Mouse (Mus musculus) myocyte (in vitro differentiated cells): ENCODE data around the gene Cbx1. TPM values are rescaled to one million over a fixed set of nuclear protein-coding genes. Genes with fewer than 3 reads are reported as not detected.

ENCODE experiments used
- H3K27me3 ChIP-seq: one replicate; pipeline ENCODE4 v1.6.1; 2011; ENCODE audit not compliant: control insufficient read depth, insufficient read depth, insufficient read length
- H3K36me3 ChIP-seq: one replicate; pipeline ENCODE4 v1.6.1; 2011; ENCODE audit not compliant: control insufficient read depth, insufficient read depth
- H3K4me2 ChIP-seq: one replicate; pipeline ENCODE4 v1.6.1; 2011; ENCODE audit warnings: low read depth, control low read depth
- H3K4me3 ChIP-seq: one replicate; pipeline ENCODE4 v1.5.1; 2011; ENCODE audit warnings: mild to moderate bottlenecking, control low read depth, moderate library complexity
- H3K79me2 ChIP-seq: one replicate; pipeline ENCODE4 v1.6.1; 2011; ENCODE audit not compliant: control insufficient read depth, insufficient read depth
- H3ac ChIP-seq: one replicate; pipeline ENCODE4 v1.6.1; 2011; ENCODE audit not compliant: control insufficient read depth, insufficient read length
- CEBPB ChIP-seq: IDR thresholded peaks from 2 replicates; pipeline ENCODE4 v1.6.1; 2011; ENCODE audit warnings: mild to moderate bottlenecking, moderate library complexity; ENCODE audit not compliant: poor library complexity, insufficient read depth, severe bottlenecking
- E2F4 ChIP-seq: IDR thresholded peaks from one replicate; pipeline ENCODE4 v1.6.1; 2011; ENCODE audit warnings: mild to moderate bottlenecking, control low read depth, moderate library complexity; ENCODE audit not compliant: insufficient read depth
- MAX ChIP-seq: IDR thresholded peaks from one replicate; pipeline ENCODE4 v1.6.1; 2011; ENCODE audit warnings: low read depth, mild to moderate bottlenecking, control low read depth
- MYOD1 ChIP-seq, 3 experiments: IDR thresholded peaks; one replicate each; pipeline ENCODE4 v1.6.1; 2011; ENCODE audit warnings: control low read depth in 2 of 3, low read depth in 2 of 3, mild to moderate bottlenecking in 2 of 3, moderate library complexity in 1 of 3; ENCODE audit not compliant: insufficient read length in 2 of 3, control insufficient read depth in 1 of 3
- MYOG ChIP-seq, 3 experiments: IDR thresholded peaks; one replicate each; pipeline ENCODE4 v1.6.1; 2011; ENCODE audit warnings: control low read depth in 2 of 3, low read depth in 2 of 3, mild to moderate bottlenecking in 2 of 3; ENCODE audit not compliant: insufficient read length in 2 of 3, control insufficient read depth in 1 of 3, insufficient read depth in 1 of 3
- POLR2A ChIP-seq: IDR thresholded peaks from one replicate; pipeline ENCODE4 v1.6.1; 2011; ENCODE audit warnings: low read depth, mild to moderate bottlenecking, control low read depth, moderate library complexity; ENCODE audit not compliant: insufficient read length
- POLR2AphosphoS2 ChIP-seq: IDR thresholded peaks from one replicate; pipeline ENCODE4 v1.6.1; 2011; ENCODE audit warnings: low read depth, control low read depth; ENCODE audit not compliant: insufficient read length
- REST ChIP-seq: IDR thresholded peaks from one replicate; pipeline ENCODE4 v1.6.1; 2011; ENCODE audit warnings: mild to moderate bottlenecking, control low read depth, moderate library complexity; ENCODE audit not compliant: insufficient read depth, insufficient read length
- SRF ChIP-seq: IDR thresholded peaks from one replicate; pipeline ENCODE4 v1.6.1; 2011; ENCODE audit warnings: low read depth; ENCODE audit not compliant: control insufficient read depth, insufficient read length
- TCF12 ChIP-seq: IDR thresholded peaks from one replicate; pipeline ENCODE4 v1.6.1; 2011; ENCODE audit warnings: mild to moderate bottlenecking, control low read depth; ENCODE audit not compliant: poor library complexity, insufficient read depth, severe bottlenecking
- TCF3 ChIP-seq: IDR thresholded peaks from one replicate; pipeline ENCODE4 v1.6.1; 2011; ENCODE audit warnings: low read depth, control low read depth; ENCODE audit not compliant: insufficient read length
- USF1 ChIP-seq: IDR thresholded peaks from one replicate; pipeline ENCODE4 v1.6.1; 2011; ENCODE audit warnings: low read depth, mild to moderate bottlenecking, control low read depth, moderate library complexity
- polyA plus RNA-seq: library from polyadenylated mRNA; unstranded; fragments of >200 nt; fragmentation: generic; extraction: Trizol; gene quantifications from one replicate; pipeline ENCODE4 v1.2.1, GENCODE M21; 2012; ENCODE audit warnings: missing spikeins

Cbx1 gene
- polyA plus RNA-seq, 1 experiment, result 34.6 TPM

GRCm38 (mm10) chr11:96758402-96758801 lies 30.5 kb upstream of the Cbx1 start:
- Histone ChIP-seq H3K4me3 (no peak overlapping the region), H3K79me2 (no peaks in the 10 kb centered on the region), H3ac (no peak overlapping the region), H3K36me3 (no peaks in the 10 kb centered on the region), H3K27me3 (no peaks in the 10 kb centered on the region), H3K4me2 (peak overlapping the region; percentile 36)
- TF ChIP-seq TCF12 (no peak), MYOD1 (IDR thresholded peaks at IDR 0.05; ENCODE audit: control insufficient read depth in 1 of 3, insufficient read length in 2 of 3, low read depth in 2 of 3) (no peak), REST (no peak), MAX (no peak), E2F4 (no peak), CEBPB (no peak), USF1 (no peak), MYOG (IDR thresholded peaks at IDR 0.05; ENCODE audit: control insufficient read depth in 1 of 3, insufficient read depth in 1 of 3, insufficient read length in 2 of 3, low read depth in 2 of 3) (no peak), SRF (no peak)

DNA sequence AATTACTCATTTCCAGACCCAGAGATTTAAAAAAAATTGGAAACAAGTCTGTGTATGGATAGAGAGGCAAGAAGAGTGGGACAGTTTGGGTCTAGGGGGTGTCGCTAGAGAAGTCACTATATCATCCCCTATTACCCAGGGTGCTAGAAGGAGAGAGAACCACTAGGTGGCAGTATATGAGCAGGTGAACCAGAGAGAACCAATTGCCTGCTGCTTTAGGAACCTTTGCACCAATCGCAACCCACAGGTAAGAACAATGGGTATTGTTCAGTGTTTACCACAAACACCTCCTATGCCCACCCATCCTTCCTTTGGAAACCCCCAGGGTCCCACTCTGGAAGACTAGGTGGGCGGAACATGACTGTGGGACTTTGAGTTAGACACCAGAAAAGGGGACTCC lies 28.9 kb upstream of the Cbx1 start:
- no peak for TF ChIP-seq REST
- TF ChIP-seq SRF, result no peak
- no peak for TF ChIP-seq MYOG (IDR thresholded peaks at IDR 0.05; ENCODE audit: control insufficient read depth in 1 of 3, insufficient read depth in 1 of 3, insufficient read length in 2 of 3, low read depth in 2 of 3)
- no peak for TF ChIP-seq TCF3
- TF ChIP-seq MAX, result no peak
- no peak for TF ChIP-seq POLR2A
- TF ChIP-seq MYOD1 (IDR thresholded peaks at IDR 0.05; ENCODE audit: control insufficient read depth in 1 of 3, insufficient read length in 2 of 3, low read depth in 2 of 3), result no peak
- no peak for TF ChIP-seq CEBPB
- no peak for TF ChIP-seq TCF12
- no peak for TF ChIP-seq E2F4
- no peak overlapping the region for H3K4me2 ChIP-seq
- H3K79me2 ChIP-seq, result no peaks in the 10 kb centered on the region
- H3K27me3 ChIP-seq, result no peaks in the 10 kb centered on the region
- no peaks in the 10 kb centered on the region for H3K36me3 ChIP-seq
- H3ac ChIP-seq, result no peak overlapping the region
- H3K4me3 ChIP-seq, result no peak overlapping the region

GRCm38 (mm10) chr11:96761984-96762383 lies 26.9 kb upstream of the Cbx1 start:
- no peak overlapping the region for H3K4me2 ChIP-seq
- TF ChIP-seq E2F4 (no peak), REST (no peak), SRF (no peak), TCF12 (no peak), USF1 (no peak), CEBPB (no peak)

DNA sequence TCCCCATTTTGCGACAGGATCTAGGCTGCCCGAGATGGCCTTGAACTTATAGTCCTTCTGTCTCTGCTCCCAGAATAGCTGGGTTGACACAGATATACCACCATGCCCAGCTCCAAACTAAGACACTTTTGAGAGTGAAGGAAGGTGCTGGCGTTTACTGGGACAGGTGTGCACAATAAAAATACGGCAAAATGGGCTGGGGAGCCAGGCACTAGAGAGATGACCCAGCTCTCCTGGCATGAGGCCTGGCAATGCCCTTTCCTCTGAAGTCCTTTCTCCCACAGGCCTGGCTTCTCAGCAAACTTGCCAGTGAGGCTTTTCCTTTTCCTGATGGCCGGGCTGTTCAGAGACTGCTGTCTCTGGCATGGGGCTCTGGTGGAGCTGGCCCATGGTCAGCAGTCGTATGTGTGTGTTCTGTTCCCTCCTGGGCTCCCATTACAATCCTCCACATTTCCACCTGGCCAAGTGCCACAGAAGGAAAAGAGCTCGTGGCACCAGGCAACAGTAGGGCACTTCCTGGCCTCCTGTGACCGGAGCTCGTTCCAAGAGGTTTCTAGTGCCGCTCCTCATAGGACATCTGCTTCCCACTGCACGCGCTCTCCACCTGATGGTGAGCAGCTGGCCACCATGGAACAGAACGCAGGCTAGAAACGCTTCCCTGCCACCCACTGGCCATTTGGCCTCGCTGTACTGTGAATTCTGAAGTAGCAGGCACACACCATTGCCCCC lies 26.0 kb upstream of the Cbx1 start:
- Histone ChIP-seq H3ac (no peak overlapping the region), H3K4me2 (no peak overlapping the region)

More at GRCm38 (mm10) chr11:96761984-96762383, 26.9 kb upstream of the Cbx1 start:
- H3K4me3 ChIP-seq, result no peak overlapping the region
- H3K36me3 ChIP-seq, result no peaks in the 10 kb centered on the region
- no peaks in the 10 kb centered on the region for H3K79me2 ChIP-seq
- no peak overlapping the region for H3ac ChIP-seq
- no peaks in the 10 kb centered on the region for H3K27me3 ChIP-seq

DNA sequence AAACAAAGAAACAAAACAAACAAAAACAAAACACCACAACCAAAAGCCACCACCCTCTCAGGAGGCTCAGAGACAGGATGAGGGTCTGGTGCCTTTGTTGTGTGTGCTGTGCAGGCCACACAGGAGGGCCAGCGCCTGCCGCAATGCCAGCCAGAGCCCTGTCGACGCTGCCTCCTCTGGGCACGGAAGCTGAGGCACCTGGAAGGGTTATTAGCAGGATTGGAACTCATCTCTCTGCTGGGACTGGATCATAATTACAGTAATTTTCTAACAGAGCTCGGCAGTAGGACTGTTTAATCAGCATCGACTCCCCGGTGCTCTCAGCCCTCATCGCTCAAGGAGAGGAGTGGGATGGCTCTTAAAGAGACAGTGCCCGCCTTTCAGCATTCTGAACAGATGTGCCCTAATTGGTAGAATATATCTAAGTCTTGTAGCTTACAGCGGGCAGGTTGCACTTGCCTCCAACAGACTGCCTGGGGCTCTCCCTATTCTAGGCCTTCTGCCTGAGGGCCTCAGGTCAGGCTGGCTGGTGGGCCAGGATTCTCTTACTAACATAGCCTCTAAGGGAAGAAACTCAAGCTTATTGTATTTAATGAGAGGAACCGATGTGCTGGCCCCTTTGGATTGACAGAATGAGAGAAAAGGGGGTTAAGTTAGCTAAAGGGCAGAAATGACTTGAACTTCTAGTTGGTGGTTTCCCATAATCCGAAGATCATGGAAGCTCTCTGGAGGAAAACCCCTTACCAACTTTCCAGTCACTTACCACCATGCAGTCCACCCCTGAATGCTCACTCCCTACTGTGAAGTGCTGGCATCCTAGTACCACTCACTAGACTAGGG lies 24.2 kb upstream of the Cbx1 start:
- TF ChIP-seq TCF12 (no peak), POLR2AphosphoS2 (peak; percentile 28), TCF3 (no peak)
- no peaks in the 10 kb centered on the region for H3K79me2 ChIP-seq
- H3K36me3 ChIP-seq, result peaks cover 13% of the 10 kb centered on the region
- no peaks in the 10 kb centered on the region for H3K27me3 ChIP-seq
- H3ac ChIP-seq, result no peak overlapping the region
- H3K4me2 ChIP-seq, result no peak overlapping the region
- H3K4me3 ChIP-seq, result no peak overlapping the region

More for the DNA sequence above, 26.0 kb upstream of the Cbx1 start:
- Histone ChIP-seq H3K27me3 (no peaks in the 10 kb centered on the region), H3K79me2 (no peaks in the 10 kb centered on the region), H3K4me3 (no peak overlapping the region), H3K36me3 (peaks cover 6% of the 10 kb centered on the region)
- TF ChIP-seq MYOG (IDR thresholded peaks at IDR 0.05; ENCODE audit: control insufficient read depth in 1 of 3, insufficient read depth in 1 of 3, insufficient read length in 2 of 3, low read depth in 2 of 3), result peak in 1 of 3 experiments; percentile 14
- peak; percentile 19 for TF ChIP-seq POLR2AphosphoS2
- no peak for TF ChIP-seq SRF

DNA sequence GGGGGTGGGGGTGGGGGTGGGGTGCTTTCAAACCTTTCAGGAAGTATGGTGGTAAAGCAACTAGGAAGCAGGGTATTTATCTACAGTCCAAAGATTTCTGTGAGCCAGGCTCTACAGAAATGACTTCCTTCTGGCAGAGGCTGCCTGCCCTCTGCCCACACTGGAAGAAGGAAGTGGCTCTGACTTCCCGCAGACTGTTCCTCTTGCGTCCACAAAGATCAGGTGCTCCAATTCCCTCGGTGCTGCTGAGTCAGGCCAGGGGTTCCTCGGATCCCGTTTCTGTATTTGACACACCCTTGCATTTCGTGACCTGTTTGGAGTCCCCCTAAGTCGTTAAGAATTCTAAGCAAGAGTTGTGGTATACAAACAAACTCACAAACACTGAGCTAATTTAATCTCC lies 23.3 kb upstream of the Cbx1 start:
- H3K79me2 ChIP-seq, result no peaks in the 10 kb centered on the region
- no peak for TF ChIP-seq TCF3
- no peak for TF ChIP-seq POLR2AphosphoS2
- no peak for TF ChIP-seq TCF12
- TF ChIP-seq POLR2A, result no peak
- no peak for TF ChIP-seq MAX
- TF ChIP-seq MYOG (IDR thresholded peaks at IDR 0.05; ENCODE audit: control insufficient read depth in 1 of 3, insufficient read depth in 1 of 3, insufficient read length in 2 of 3, low read depth in 2 of 3), result no peak
- TF ChIP-seq USF1, result no peak
- no peak for TF ChIP-seq SRF
- TF ChIP-seq E2F4, result no peak
- TF ChIP-seq MYOD1 (IDR thresholded peaks at IDR 0.05; ENCODE audit: control insufficient read depth in 1 of 3, insufficient read length in 2 of 3, low read depth in 2 of 3), result no peak
- no peak for TF ChIP-seq CEBPB
- TF ChIP-seq REST, result no peak
- H3ac ChIP-seq, result no peak overlapping the region
- no peak overlapping the region for H3K4me2 ChIP-seq
- no peak overlapping the region for H3K4me3 ChIP-seq
- peaks cover 19% of the 10 kb centered on the region for H3K36me3 ChIP-seq
- no peaks in the 10 kb centered on the region for H3K27me3 ChIP-seq
